Mouse (Mus musculus) brain, embryonic 14.5 days (tissue): Measurements from ENCODE around the gene Mrps26.

Experiments used
- CTCF ChIP-seq: fragments of 200-500 bp; IDR thresholded peaks from 2 replicates; pipeline ENCODE4 v1.5.1; 2012; ENCODE audit warnings: inconsistent platforms, mild to moderate bottlenecking, moderate library complexity, borderline replicate concordance; ENCODE audit not compliant: insufficient read depth, insufficient read length; ENCODE audit errors: extremely low read depth
- POLR2A ChIP-seq: fragments of 200-500 bp; IDR thresholded peaks from 2 replicates; pipeline ENCODE4 v1.6.1; 2012; ENCODE audit warnings: mild to moderate bottlenecking, inconsistent platforms, borderline replicate concordance; ENCODE audit not compliant: poor library complexity, insufficient read depth, insufficient read length, severe bottlenecking; ENCODE audit errors: extremely low read depth

DNA sequence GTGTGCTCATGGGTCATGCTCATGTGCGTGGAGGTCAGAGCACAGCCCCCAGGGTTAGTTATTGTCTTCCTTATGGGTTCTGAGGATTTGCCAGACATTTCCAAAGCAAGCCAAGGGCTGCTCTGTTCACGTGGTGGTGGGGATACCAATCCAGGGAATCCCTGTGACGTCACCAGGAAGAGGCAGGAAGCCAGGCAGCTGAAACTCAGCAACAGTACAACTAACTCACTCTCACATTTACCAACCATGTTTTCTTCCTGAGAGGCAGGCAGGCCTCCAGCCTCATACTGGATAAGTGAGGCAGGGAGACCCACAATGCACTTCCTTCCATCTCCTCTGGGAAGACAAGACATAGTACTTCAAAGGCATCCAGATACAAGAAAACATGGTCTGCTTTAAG, 34.9 kb downstream of the Mrps26 start:
- TF ChIP-seq POLR2A, result no peak
- TF ChIP-seq CTCF, result no peak
